Mouse (Mus musculus) midbrain, embryonic 16.5 days (tissue): ENCODE measurements around the gene Cyp2w1. TPM values are rescaled to one million over a fixed set of nuclear protein-coding genes. Genes with fewer than 3 reads are reported as not detected.
"Not testable (repeated sequence)": the region's sequence is repeated elsewhere in the genome, so short reads cannot be mapped to it uniquely, and the experiment has no call there.

Experiments
- ATAC-seq: fragments of 200-750 bp; cut with Nextera tagmentation; 2 replicates; pipeline ENCODE4 v1.8.0; 2017; ENCODE audit warnings: moderate TSS enrichment
- H3K27ac ChIP-seq: fragments of 300-500 bp; sonication (generic); 2 replicates; pipeline ENCODE4 v1.5.1; 2014; ENCODE audit warnings: mild to moderate bottlenecking, low read length, mixed read lengths
- H3K27me3 ChIP-seq: fragments of 300-500 bp; sonication (generic); 2 replicates; pipeline ENCODE4 v1.6.1; 2014; ENCODE audit warnings: low read depth, low read length, mixed read lengths; ENCODE audit not compliant: control insufficient read depth, insufficient read depth
- H3K36me3 ChIP-seq: fragments of 300-500 bp; sonication (generic); 2 replicates; pipeline ENCODE4 v1.6.1; 2014; ENCODE audit warnings: mild to moderate bottlenecking, low read length, moderate library complexity, mixed read lengths; ENCODE audit not compliant: control insufficient read depth, insufficient read depth
- H3K4me1 ChIP-seq: fragments of 300-500 bp; sonication (generic); 2 replicates; pipeline ENCODE4 v1.6.1; 2014; ENCODE audit warnings: mild to moderate bottlenecking, low read length, mixed read lengths; ENCODE audit not compliant: control insufficient read depth, insufficient read depth
- H3K4me2 ChIP-seq: fragments of 300-500 bp; sonication (generic); 2 replicates; pipeline ENCODE4 v1.6.1; 2014; ENCODE audit warnings: mild to moderate bottlenecking, low read length, mixed read lengths
- H3K4me3 ChIP-seq: fragments of 300-500 bp; sonication (generic); 2 replicates; pipeline ENCODE4 v1.5.1; 2014; ENCODE audit warnings: low read depth, mild to moderate bottlenecking, low read length, moderate library complexity, mixed read lengths
- H3K9ac ChIP-seq: fragments of 300-500 bp; sonication (generic); 2 replicates; pipeline ENCODE4 v1.6.1; 2014; ENCODE audit warnings: low read depth, low read length, mixed read lengths
- H3K9me3 ChIP-seq: fragments of 300-500 bp; sonication (generic); replicated peaks from 2 replicates; pipeline ENCODE4 v1.6.1; 2014; ENCODE audit warnings: mild to moderate bottlenecking, low read length, mixed read lengths; ENCODE audit not compliant: control insufficient read depth, poor library complexity, severe bottlenecking
- WGBS: fragments of 180-500 bp; shearing (Covaris S2); extraction: QIAGEN DNeasy Blood & Tissue Kit; methylation state at CpG from one replicate; pipeline ENCODE4 v1.1.7; 2014; 5-methylcytosine and 5-hydroxymethylcytosine counted together
- polyA plus RNA-seq: library from polyadenylated mRNA; unstranded; fragments of >200 nt; fragmentation: Nextera tagmentation; extraction: Ambion mirVana; gene quantifications from 2 replicates; pipeline ENCODE4 v1.2.1, GENCODE M21; 2015

Gene Cyp2w1
- polyA plus RNA-seq, 1 experiment from 2014 or later = not detected

DNA sequence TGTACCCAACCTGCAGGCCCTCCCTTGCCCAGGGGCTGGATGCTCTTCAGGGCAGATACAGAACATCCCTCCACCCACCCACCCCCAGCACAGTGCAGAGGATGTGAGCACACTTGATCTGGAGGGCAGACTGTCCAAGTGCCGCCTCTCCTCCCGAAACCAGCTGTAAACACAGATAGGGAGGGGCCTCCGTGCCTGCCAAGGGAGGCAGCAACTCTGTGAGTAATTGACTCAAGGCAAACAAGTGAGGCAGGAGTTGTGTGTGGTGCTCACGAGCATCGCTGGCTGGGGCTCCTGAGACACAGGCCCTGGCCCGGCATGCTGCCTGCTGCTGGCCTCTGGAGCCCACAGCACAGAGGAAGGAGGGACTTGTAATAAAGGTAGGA, 37.3 kb downstream of the Cyp2w1 start:
- peak; percentile 43 for ATAC-seq
- no peaks in the 10 kb centered on the region for H3K36me3 ChIP-seq
- no peaks in the 10 kb centered on the region for H3K9me3 ChIP-seq
- no peak overlapping the region for H3K9ac ChIP-seq
- H3K27me3 ChIP-seq = no peaks in the 10 kb centered on the region
- peaks cover 4% of the 10 kb centered on the region; the same call in 1 of the 2 replicates for H3K4me1 ChIP-seq
- 55% methylated on average over 6 of the region's 6 CpGs for WGBS
- H3K4me2 ChIP-seq = no peak overlapping the region
- H3K4me3 ChIP-seq = no peak overlapping the region
- H3K27ac ChIP-seq = peak overlapping the region; percentile 59

DNA sequence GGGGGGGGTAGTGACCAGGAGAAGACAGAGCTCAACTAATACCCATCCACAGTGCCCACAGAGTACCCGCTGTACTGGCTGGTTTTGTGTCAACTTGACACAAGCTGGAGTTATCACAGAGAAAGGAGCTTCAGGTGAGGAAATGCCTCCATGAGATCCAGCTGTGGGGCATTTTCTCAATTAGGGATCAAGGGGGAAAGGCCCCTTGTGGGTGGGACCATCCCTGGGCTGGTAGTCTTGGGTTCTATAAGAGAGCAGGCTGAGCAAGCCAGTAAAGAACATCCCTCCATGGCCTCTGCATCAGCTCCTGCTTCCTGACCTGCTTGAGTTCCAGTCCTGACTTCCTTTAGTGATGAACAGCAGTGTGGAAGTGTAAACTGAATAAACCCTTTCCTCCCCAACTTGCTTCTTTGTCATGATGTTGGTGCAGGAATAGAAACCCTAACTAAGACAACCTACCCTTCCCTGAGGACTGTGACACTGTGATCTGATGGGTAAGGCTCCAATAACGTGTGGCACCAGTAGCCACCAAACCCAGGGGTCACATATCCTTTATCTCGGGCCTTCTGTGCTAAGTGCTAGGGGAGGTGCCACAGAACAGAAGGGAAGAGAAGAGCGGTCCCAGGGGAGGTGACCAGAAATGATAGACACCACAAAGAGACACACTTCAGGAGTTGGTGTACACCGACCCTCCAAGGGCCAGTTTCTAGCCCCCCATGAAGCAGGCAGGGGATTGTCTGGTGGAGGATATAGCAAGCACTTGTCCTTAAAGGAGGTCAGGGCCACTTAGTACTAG, 38.1 kb downstream of the Cyp2w1 start:
- H3K4me1 ChIP-seq, H3K36me3 ChIP-seq, H3K9me3 ChIP-seq, H3K4me2 ChIP-seq, H3K9ac ChIP-seq, H3K27ac ChIP-seq, ATAC-seq, H3K27me3 ChIP-seq, H3K4me3 ChIP-seq: not testable (repeated sequence)
- 84% methylated on average over 5 of the region's 5 CpGs for WGBS

DNA sequence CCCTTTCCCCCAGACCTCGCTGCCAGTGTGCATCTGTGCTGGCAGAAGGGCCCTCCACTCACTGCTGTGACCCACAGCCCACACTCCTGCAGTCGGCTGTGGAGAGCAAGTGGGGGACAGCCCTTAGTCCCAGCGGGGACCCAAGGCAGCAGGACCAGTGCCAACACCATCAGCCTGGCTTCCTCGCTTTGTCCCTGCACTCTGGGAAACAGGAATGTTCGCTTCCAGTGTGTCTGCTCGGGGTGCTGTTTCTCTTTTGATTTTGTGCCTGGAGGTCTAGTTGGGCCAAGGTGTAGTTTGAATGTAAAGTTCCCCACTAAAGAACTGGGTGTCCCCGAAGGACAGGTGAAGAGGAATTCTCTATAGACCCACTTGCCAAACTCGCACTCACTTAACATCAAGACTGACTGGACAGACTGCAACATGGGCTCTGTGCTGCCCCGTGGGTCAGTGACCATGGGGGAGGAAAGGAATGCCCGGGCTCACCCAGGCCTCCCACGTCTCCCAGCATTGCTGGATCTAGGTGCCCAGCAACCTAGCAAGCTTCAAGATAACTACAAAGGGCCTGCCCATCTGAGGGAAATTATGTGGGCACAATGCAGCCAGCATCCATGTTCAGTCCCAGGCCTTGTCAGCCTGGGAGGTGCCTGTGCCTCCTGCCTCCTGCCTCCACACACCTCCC, 39.0 kb downstream of the Cyp2w1 start:
- Histone ChIP-seq H3K36me3 (no peaks in the 10 kb centered on the region), H3K27me3 (no peaks in the 10 kb centered on the region), H3K9me3 (no peaks in the 10 kb centered on the region), H3K9ac (0 out of 2 replicates have a peak overlapping the region, but pooled peaks have one; percentile 15), H3K4me1 (peaks cover 4% of the 10 kb centered on the region; the same call in 1 of the 2 replicates), H3K4me3 (no peak overlapping the region), H3K4me2 (no peak overlapping the region), H3K27ac (peak overlapping the region; percentile 8; the same call in 1 of the 2 replicates)
- ATAC-seq = no peak
- WGBS = 76% methylated on average over 11 of the region's 11 CpGs

DNA sequence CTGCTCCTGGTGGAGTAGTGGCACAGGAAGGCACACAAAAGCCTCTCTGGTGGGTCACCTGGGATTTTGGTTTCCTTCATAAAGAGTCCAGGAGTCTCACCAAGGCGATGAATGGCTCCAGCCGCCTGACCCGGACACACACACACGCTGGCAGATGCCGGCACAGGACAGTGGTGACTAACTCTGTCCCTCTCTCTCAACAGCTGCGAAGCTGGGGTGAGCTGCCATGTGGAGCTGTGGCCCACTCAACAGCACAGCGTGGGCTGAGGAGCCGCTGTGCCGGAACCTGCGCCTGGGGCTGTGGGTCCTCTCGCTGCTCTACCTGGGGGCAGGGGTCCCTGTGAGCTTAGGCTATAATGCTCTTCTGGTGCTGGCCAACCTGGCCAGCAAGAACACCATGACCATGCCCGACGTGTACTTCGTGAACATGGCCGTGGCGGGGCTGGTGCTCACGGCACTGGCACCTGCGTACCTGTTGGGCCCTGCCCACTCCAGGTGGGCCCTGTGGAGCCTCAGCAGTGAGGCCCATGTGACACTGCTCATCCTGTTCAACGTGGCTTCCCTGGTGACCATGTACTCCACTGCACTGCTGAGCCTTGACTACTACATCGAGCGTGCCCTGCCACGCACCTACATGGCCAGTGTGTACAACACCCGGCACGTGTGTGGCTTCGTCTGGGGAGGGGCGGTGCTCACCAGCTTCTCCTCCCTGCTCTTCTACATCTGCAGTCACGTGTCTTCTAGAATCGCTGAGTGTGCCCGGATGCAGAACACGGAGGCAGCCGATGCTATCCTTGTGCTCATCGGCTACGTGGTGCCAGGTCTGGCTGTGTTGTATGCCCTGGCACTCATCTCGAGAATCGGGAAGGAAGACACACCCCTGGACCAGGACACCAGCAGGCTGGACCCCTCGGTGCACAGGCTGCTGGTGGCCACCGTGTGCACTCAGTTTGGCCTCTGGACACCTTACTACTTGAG, 40.1 kb downstream of the Cyp2w1 start:
- Histone ChIP-seq H3K9ac (no peak overlapping the region), H3K4me3 (no peak overlapping the region), H3K4me2 (no peak overlapping the region), H3K9me3 (no peaks in the 10 kb centered on the region), H3K4me1 (peaks cover 4% of the 10 kb centered on the region; the same call in 1 of the 2 replicates), H3K36me3 (no peaks in the 10 kb centered on the region), H3K27ac (no peak overlapping the region), H3K27me3 (no peaks in the 10 kb centered on the region)
- 94% methylated on average over 37 of the region's 37 CpGs for WGBS
- no peak for ATAC-seq

DNA sequence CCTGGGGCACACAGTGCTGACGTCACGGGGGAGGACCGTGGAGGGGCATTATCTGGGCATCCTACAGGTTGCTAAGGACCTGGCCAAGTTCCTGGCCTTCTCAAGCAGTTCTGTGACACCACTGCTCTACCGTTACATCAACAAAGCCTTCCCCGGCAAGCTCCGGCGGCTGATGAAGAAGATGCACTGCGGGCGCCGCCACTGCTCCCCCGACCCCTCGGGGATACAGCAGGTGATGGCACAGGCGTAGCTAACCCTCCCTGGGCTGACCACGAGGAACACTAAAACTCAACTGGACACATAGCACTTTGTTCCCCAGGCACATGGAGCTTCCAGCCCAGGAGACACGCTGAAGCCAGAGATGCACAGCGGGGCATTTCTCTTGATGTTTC, 40.8 kb downstream of the Cyp2w1 start:
- no peak overlapping the region for H3K4me3 ChIP-seq
- H3K4me2 ChIP-seq = no peak overlapping the region
- no peak overlapping the region for H3K27ac ChIP-seq
- no peaks in the 10 kb centered on the region for H3K36me3 ChIP-seq
- H3K27me3 ChIP-seq = no peaks in the 10 kb centered on the region
- ATAC-seq = no peak
- 92% methylated on average over 16 of the region's 16 CpGs for WGBS
- H3K9me3 ChIP-seq = no peaks in the 10 kb centered on the region
- peaks cover 4% of the 10 kb centered on the region; the same call in 1 of the 2 replicates for H3K4me1 ChIP-seq
- no peak overlapping the region for H3K9ac ChIP-seq

DNA sequence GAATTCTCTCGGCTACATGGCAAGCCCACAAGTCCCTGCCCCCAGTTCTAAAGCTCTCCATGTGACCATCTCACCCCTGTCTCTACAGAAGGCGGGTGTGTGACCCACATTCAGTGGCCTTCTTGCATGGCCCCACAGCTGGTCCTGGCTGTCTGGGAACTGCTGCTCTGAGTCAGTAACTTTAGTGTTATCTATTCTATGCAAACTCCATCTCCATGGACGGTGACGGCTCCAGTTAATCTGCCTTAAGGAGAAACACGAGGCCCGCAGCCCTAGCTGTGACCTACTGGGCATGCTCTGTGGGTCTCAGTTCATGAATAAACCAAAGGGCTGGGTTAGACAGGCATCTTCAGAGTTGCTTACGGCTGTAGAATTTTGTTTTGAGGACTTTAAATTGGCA, 42.0 kb downstream of the Cyp2w1 start:
- Histone ChIP-seq H3K4me3 (no peak overlapping the region), H3K9me3 (no peaks in the 10 kb centered on the region), H3K27me3 (no peaks in the 10 kb centered on the region), H3K4me2 (no peak overlapping the region), H3K9ac (no peak overlapping the region), H3K4me1 (peaks cover 3% of the 10 kb centered on the region; the same call in 1 of the 2 replicates), H3K27ac (no peak overlapping the region), H3K36me3 (no peaks in the 10 kb centered on the region)
- no peak for ATAC-seq
- 59% methylated on average over 7 of the region's 7 CpGs for WGBS

DNA sequence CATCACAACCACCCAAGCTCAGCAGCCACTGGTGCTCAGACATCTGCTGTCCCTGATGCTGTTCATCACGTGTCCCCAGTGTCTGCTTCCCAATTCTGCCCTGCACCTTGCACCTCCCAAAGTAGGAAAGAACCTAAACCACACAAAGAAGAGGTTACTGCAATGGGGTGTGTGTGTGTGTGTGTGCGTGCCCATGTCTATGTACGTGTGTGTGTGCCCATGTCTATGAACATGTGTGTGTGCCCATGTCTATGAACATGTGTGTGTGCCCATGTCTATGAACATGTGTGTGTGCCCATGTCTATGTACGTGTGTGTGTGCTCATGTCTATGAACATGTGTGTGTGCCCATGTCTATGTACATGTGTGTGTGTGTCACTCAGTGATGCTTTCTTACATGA, 43.1 kb downstream of the Cyp2w1 start:
- no peak for ATAC-seq
- WGBS = 94% methylated on average over 4 of the region's 4 CpGs
- no peak overlapping the region for H3K9ac ChIP-seq

DNA sequence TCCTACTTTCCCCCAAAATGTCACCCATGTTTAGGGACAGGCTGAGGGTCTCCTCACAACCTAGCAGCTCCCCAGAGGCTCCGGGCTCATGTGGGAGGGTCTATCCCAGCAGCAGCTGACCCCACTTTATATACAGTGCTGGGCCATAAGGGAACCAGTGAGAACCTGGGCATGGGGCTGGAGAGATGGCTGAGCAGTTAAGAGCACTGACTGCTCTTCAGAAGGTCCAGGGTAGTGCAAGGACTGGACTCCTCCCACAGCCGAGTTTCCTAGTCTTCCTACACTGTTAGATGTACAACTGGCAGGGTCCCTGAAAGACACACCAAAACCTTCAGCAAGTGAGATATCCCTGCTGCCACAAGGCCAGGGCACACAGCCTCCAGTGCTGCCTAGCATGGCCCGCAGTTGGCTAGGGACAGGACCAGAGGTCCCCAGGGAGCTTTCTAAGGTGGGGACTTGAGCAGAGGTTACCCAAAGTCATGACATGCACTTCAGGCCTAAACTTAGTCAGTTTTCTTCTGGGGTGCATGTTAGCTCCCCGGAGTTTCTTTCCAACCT, 45.0 kb downstream of the Cyp2w1 start:
- Histone ChIP-seq H3K27me3 (no peaks in the 10 kb centered on the region), H3K9ac (no peak overlapping the region), H3K27ac (no peak overlapping the region), H3K4me2 (no peak overlapping the region), H3K36me3 (no peaks in the 10 kb centered on the region), H3K9me3 (no peaks in the 10 kb centered on the region), H3K4me3 (no peak overlapping the region), H3K4me1 (peaks cover 3% of the 10 kb centered on the region; the same call in 1 of the 2 replicates)
- 89% methylated on average over 4 of the region's 4 CpGs for WGBS
- no peak for ATAC-seq

More for the DNA sequence above, 43.1 kb downstream of the Cyp2w1 start:
- Histone ChIP-seq H3K27me3 (no peaks in the 10 kb centered on the region), H3K9me3 (no peaks in the 10 kb centered on the region), H3K36me3 (no peaks in the 10 kb centered on the region), H3K4me2 (no peak overlapping the region), H3K27ac (no peak overlapping the region), H3K4me3 (no peak overlapping the region), H3K4me1 (peaks cover 3% of the 10 kb centered on the region; the same call in 1 of the 2 replicates)
